17 mouse cellular contexts compared by ENCODE assay signal in the genomic region with DNA sequence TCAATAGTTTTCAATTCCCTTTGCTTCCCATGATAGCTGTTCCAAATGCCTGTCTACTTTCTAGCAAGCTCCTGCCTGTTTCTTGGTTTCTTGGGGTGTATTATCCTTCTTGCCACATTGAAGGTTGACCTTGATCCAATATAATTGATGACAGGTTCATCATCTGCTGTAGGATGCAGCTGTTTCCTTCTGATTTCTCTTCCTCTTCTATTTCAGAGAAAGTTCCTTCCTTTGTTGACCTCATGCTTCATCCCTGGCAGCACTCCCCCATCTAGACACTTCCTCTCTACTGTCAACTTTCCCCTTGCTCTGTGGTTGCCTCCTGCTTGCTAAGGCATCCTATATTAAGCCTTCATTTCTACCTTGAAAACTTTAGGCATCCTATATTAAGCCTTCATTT.
DNase-seq lines count a peak whose midpoint lies in the region; ATAC-seq and TF ChIP-seq lines count a peak whose summit lies in the region.
"Had no signal": no experiment of that assay in that cellular context is flagged by ENCODE, and none has a peak within 500 bp of the region (broad histone marks: within the 10 kb centered on the region; RNA-seq: fewer than 3 reads in every experiment).

No protein-coding gene starts in this region.

- H3K4me3 ChIP-seq in liver, adult 2 months (ENCODE audit: insufficient read depth, low read depth, low read length), result no peak overlapping the region
- no peak overlapping the region for H3K4me3 ChIP-seq in liver, embryonic 11.5 days (ENCODE audit: low read depth, low read length)
- H3K4me3 ChIP-seq: embryonic facial prominence, embryonic 13.5 days; forebrain, embryonic 10.5 days; hindbrain, embryonic 12.5 days had no signal

- H3K4me2 ChIP-seq in liver, embryonic 11.5 days, result no peak overlapping the region
- H3K4me2 ChIP-seq: embryonic facial prominence, embryonic 13.5 days; hindbrain, embryonic 12.5 days had no signal

- H3K4me1 ChIP-seq in liver, adult 2 months (ENCODE audit: control insufficient read depth, insufficient read depth, low read length), result no peaks in the 10 kb centered on the region
- H3K4me1 ChIP-seq in liver, embryonic 11.5 days (replicated peaks; ENCODE audit: control insufficient read depth, insufficient read depth, low read length), result no peaks in the 10 kb centered on the region
- H3K4me1 ChIP-seq: embryonic facial prominence, embryonic 13.5 days; forebrain, embryonic 10.5 days; hindbrain, embryonic 12.5 days had no signal

- H3K36me3 ChIP-seq in liver, adult 2 months (ENCODE audit: control insufficient read depth, insufficient read depth, low read length), result no peaks in the 10 kb centered on the region
- H3K36me3 ChIP-seq in liver, embryonic 11.5 days (ENCODE audit: control insufficient read depth, insufficient read depth, low read length), result no peaks in the 10 kb centered on the region
- H3K36me3 ChIP-seq: embryonic facial prominence, embryonic 13.5 days; forebrain, embryonic 10.5 days; hindbrain, embryonic 12.5 days had no signal

- no peaks in the 10 kb centered on the region for H3K27me3 ChIP-seq in liver, adult 2 months (ENCODE audit: control insufficient read depth, insufficient read depth, low read length)
- no peaks in the 10 kb centered on the region for H3K27me3 ChIP-seq in liver, embryonic 11.5 days (replicated peaks; ENCODE audit: control insufficient read depth, insufficient read depth, low read length)
- H3K27me3 ChIP-seq: embryonic facial prominence, embryonic 13.5 days; hindbrain, embryonic 12.5 days had no signal

- H3K27ac ChIP-seq in liver, adult 2 months (replicated peaks; ENCODE audit: insufficient read depth, low read depth, low read length), result no peak overlapping the region
- peak overlapping the region; percentile 52; the same call in 1 of the 2 replicates for H3K27ac ChIP-seq in liver, embryonic 11.5 days (ENCODE audit: low read depth, low read length)
- H3K27ac ChIP-seq: embryonic facial prominence, embryonic 13.5 days; forebrain, embryonic 10.5 days; hindbrain, embryonic 12.5 days; macrophage had no signal

- peak; percentile 6 to 28 for DNase-seq in heart, adult 9 months (ENCODE audit: low spot score in 2 of 2)
- DNase-seq in heart, postnatal 4 days, result no peak
- DNase-seq in liver, adult 2 months (ENCODE audit: extremely low read depth, low read depth, low spot score), result peak; percentile 4
- no peak for DNase-seq in liver
- no peak for DNase-seq in liver, embryonic 11.5 days (ENCODE audit: low spot score)
- DNase-seq in skeletal muscle tissue, adult 2 months (ENCODE audit: low read depth, low spot score), result peak; percentile 16
- DNase-seq in cerebellum, postnatal 36 days, result no peak
- no peak for DNase-seq in MN1 (ENCODE audit: low spot score)
- DNase-seq: adrenal gland, postnatal 25 days; heart, adult 11 months; midbrain, embryonic 14.5 days; thymus, postnatal 14 days had no signal

- no peak overlapping the region for H3K9ac ChIP-seq in liver, adult 2 months (ENCODE audit: low read depth, low read length)
- H3K9ac ChIP-seq in liver, embryonic 11.5 days (ENCODE audit: low read depth, low read length), result no peak overlapping the region
- H3K9ac ChIP-seq: embryonic facial prominence, embryonic 13.5 days; hindbrain, embryonic 12.5 days had no signal

- TF ChIP-seq CTCF in liver, adult 2 months (IDR thresholded peaks at IDR 0.05; ENCODE audit: low read depth, low read length), result no peak

- no peak for TF ChIP-seq POLR2A in liver, adult 2 months (IDR thresholded peaks at IDR 0.05; ENCODE audit: extremely low read depth, insufficient read depth, low read length)

- no peaks in the 10 kb centered on the region for H3K9me3 ChIP-seq in liver, embryonic 11.5 days (ENCODE audit: control insufficient read depth, low read length)
- H3K9me3 ChIP-seq: embryonic facial prominence, embryonic 13.5 days; forebrain, embryonic 10.5 days; hindbrain, embryonic 12.5 days had no signal

- no peak; the same call in 1 of the 2 replicates for ATAC-seq in liver, embryonic 11.5 days (replicated peaks; ENCODE audit: low FRiP score)
- ATAC-seq: intestine, postnatal 0 days had no signal

- no peaks in the 10 kb centered on the region for H3K79me2 ChIP-seq in liver, adult 2 months (ENCODE audit: control insufficient read depth, insufficient read depth, low read length)

Comparison
In these comparisons a context has a peak if more than half of its experiments do, and no peak if none do; other contexts are left out.
1. DNase-seq: peak in heart, adult 9 months (2 of 2), liver, adult 2 months (single experiment) and skeletal muscle tissue, adult 2 months (single experiment); none in heart, postnatal 4 days (single experiment), liver (single experiment), liver, embryonic 11.5 days (single experiment), cerebellum, postnatal 36 days (0 of 2) and MN1 (single experiment).